Mouse (Mus musculus): Measurements from ENCODE around the gene Snx29. TPM values are rescaled to one million over a fixed set of nuclear protein-coding genes. Genes with fewer than 3 reads are reported as not detected.

Gene Snx29
- total and polyA plus RNA-seq, 2 experiments from 2014 or later, result 8.2 to 18.7 TPM

GRCm38 (mm10) chr16:11754136-11754535 is 431.4 kb downstream of the Snx29 start:
- TF ChIP-seq CTCF (IDR thresholded peaks at IDR 0.05; ENCODE audit: low read depth), result no peak
- Histone ChIP-seq H3K4me2 (ENCODE audit: low read depth, low read length) (no peak overlapping the region), H3K9me3 (ENCODE audit: low read length) (no peaks in the 10 kb centered on the region), H3K27ac (no peak overlapping the region), H3K9ac (replicated peaks; ENCODE audit: low read length) (no peak overlapping the region), H3K27me3 (ENCODE audit: insufficient read depth, low read length) (no peaks in the 10 kb centered on the region), H3K36me3 (ENCODE audit: insufficient read depth, low read length) (no peaks in the 10 kb centered on the region), H3K4me1 (ENCODE audit: insufficient read depth, low read length) (no peaks in the 10 kb centered on the region), H3K4me3 (ENCODE audit: low read length) (no peak overlapping the region)
- ATAC-seq (no peak), DNase-seq (ENCODE audit: low spot score) (no peak)
- 98% methylated on average over 2 of the region's 2 CpGs for WGBS

DNA sequence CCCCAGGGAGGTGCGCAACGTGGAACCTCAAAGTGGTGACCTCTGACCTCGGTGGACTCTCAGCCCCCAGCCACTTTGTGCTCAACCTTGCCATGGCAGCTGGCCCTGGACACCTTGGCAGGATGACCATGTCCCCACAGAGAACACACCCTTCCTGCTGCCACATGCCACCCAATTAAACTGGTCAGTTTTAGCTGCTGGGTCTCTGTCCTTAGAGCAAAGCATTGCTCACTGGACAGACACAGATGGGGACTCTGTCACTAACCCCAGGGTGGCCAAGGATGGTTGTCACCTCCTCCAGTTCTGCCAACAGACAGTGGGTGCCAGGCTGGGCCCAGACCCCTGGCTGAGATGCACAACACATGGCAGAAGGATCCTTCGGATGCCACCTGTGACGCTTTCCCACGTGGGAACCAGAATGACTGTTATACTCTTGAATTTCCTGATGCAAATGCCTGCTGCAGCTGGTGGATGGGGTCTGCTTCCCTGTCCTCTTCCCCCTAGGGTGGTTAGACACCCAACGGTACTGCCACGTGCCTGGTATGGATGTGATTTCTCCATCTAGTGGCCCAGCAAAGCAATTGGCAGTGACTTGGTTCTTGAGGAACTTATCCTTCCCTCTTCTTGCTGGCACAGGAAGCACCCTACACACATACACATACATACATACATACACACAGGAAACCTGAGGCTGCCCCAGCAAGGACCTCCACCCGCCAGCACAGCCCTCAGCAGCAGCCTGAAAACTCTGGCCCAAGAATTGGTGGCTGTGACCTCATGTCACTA is 432.8 kb downstream of the Snx29 start:
- no peaks in the 10 kb centered on the region for H3K9me3 ChIP-seq (ENCODE audit: low read length)
- WGBS, result 71% methylated on average over 9 of the region's 9 CpGs
- H3K27me3 ChIP-seq (ENCODE audit: insufficient read depth, low read length), result no peaks in the 10 kb centered on the region
- DNase-seq (ENCODE audit: low spot score) (no peak), ATAC-seq (no peak)
- no peak overlapping the region for H3K27ac ChIP-seq
- H3K4me2 ChIP-seq (ENCODE audit: low read depth, low read length), result no peak overlapping the region
- H3K4me1 ChIP-seq (ENCODE audit: insufficient read depth, low read length), result no peaks in the 10 kb centered on the region
- H3K4me3 ChIP-seq (ENCODE audit: low read length), result no peak overlapping the region
- no peaks in the 10 kb centered on the region for H3K36me3 ChIP-seq (ENCODE audit: insufficient read depth, low read length)
- TF ChIP-seq CTCF (IDR thresholded peaks at IDR 0.05; ENCODE audit: low read depth), result peak; percentile 52; the same call in 1 of the 2 replicates
- H3K9ac ChIP-seq (replicated peaks; ENCODE audit: low read length), result no peak overlapping the region

DNA sequence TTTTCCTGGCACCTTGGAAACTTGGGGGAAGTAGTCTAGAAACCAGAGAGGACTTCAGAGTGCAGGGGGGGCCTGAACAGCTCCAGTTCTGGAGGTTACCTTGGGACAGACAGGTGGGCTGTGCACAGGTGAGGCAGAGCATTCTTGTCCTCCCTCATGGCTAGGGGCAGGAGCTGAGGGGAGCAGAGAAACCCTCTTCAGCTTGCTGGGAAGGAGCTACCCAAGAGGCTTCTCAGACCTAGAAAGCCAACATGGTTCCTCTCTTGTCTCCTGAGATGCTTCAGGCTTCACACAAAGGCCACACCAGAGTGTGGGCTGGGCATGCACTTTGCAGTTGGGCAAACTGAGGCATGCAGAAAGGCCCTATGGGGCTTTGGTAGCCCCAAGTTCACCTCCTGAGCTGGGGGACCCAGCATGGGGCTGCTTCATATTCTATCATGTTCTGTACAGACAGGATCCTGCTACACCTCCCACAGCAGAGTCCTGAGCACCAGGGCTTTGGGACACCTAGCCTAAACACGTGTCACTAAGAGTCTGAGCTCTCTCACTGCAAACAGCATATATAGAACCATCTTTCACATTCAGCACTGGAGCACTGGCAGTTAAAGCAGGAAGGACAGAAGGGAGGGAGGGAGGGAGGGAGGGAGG is 434.0 kb downstream of the Snx29 start:
- Histone ChIP-seq H3K9me3 (ENCODE audit: low read length) (no peaks in the 10 kb centered on the region), H3K27me3 (ENCODE audit: insufficient read depth, low read length) (no peaks in the 10 kb centered on the region), H3K4me3 (ENCODE audit: low read length) (no peak overlapping the region), H3K27ac (no peak overlapping the region), H3K9ac (replicated peaks; ENCODE audit: low read length) (no peak overlapping the region), H3K36me3 (ENCODE audit: insufficient read depth, low read length) (no peaks in the 10 kb centered on the region), H3K4me2 (ENCODE audit: low read depth, low read length) (no peak overlapping the region), H3K4me1 (ENCODE audit: insufficient read depth, low read length) (no peaks in the 10 kb centered on the region)
- DNase-seq (ENCODE audit: low spot score) (no peak), ATAC-seq (no peak)
- 60% methylated on average over 1 of the region's 1 CpGs for WGBS
- TF ChIP-seq CTCF (IDR thresholded peaks at IDR 0.05; ENCODE audit: low read depth), result no peak

GRCm38 (mm10) chr16:11757471-11757870 is 434.8 kb downstream of the Snx29 start:
- H3K27me3 ChIP-seq (ENCODE audit: insufficient read depth, low read length), result no peaks in the 10 kb centered on the region
- H3K4me2 ChIP-seq (ENCODE audit: low read depth, low read length), result no peak overlapping the region
- no peaks in the 10 kb centered on the region for H3K36me3 ChIP-seq (ENCODE audit: insufficient read depth, low read length)
- H3K9ac ChIP-seq (replicated peaks; ENCODE audit: low read length), result no peak overlapping the region
- H3K9me3 ChIP-seq (ENCODE audit: low read length), result no peaks in the 10 kb centered on the region
- ATAC-seq (no peak), DNase-seq (ENCODE audit: low spot score) (no peak)
- 89% methylated on average over 8 of the region's 8 CpGs for WGBS
- no peak for TF ChIP-seq CTCF (IDR thresholded peaks at IDR 0.05; ENCODE audit: low read depth)
- H3K4me3 ChIP-seq (ENCODE audit: low read length), result no peak overlapping the region
- no peaks in the 10 kb centered on the region for H3K4me1 ChIP-seq (ENCODE audit: insufficient read depth, low read length)
- H3K27ac ChIP-seq, result no peak overlapping the region

DNA sequence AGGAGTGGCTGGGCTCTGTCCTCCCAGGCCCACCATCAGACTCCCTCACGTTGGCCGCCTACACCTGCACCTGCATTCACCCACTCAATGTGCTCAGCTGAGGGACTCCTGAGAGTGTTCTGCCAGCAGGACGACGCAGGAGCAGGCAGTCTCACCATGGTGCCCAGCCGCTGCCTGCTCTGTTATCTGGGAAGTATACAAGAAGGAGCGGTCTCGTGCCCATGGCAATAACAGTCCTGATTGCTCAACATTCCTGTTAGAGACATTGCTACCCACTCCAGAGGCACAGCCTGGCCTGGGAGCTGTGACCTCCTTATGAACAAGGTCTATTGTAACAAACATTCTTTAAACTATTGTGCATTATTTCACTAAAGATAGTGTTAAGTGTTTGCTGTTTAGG is 435.2 kb downstream of the Snx29 start:
- no peaks in the 10 kb centered on the region for H3K27me3 ChIP-seq (ENCODE audit: insufficient read depth, low read length)
- H3K36me3 ChIP-seq (ENCODE audit: insufficient read depth, low read length), result no peaks in the 10 kb centered on the region
- WGBS, result 79% methylated on average over 7 of the region's 7 CpGs
- TF ChIP-seq CTCF (IDR thresholded peaks at IDR 0.05; ENCODE audit: low read depth), result no peak
- DNase-seq (ENCODE audit: low spot score) (no peak), ATAC-seq (no peak)
- no peak overlapping the region for H3K27ac ChIP-seq
- H3K9ac ChIP-seq (replicated peaks; ENCODE audit: low read length), result no peak overlapping the region
- H3K4me2 ChIP-seq (ENCODE audit: low read depth, low read length), result no peak overlapping the region
- H3K4me3 ChIP-seq (ENCODE audit: low read length), result no peak overlapping the region
- H3K4me1 ChIP-seq (ENCODE audit: insufficient read depth, low read length), result no peaks in the 10 kb centered on the region
- no peaks in the 10 kb centered on the region for H3K9me3 ChIP-seq (ENCODE audit: low read length)

GRCm38 (mm10) chr16:11772318-11772717 is 449.6 kb downstream of the Snx29 start:
- no peak for TF ChIP-seq CTCF (IDR thresholded peaks at IDR 0.05; ENCODE audit: low read depth)
- Histone ChIP-seq H3K27ac (no peak overlapping the region; the same call in 1 of the 2 replicates), H3K4me1 (ENCODE audit: insufficient read depth, low read length) (0 out of 2 replicates have a peak, but pooled peaks cover 3% of the 10 kb centered on the region), H3K9me3 (ENCODE audit: low read length) (0 out of 2 replicates have a peak, but pooled peaks cover 3% of the 10 kb centered on the region), H3K27me3 (ENCODE audit: insufficient read depth, low read length) (no peaks in the 10 kb centered on the region), H3K4me3 (ENCODE audit: low read length) (no peak overlapping the region), H3K4me2 (ENCODE audit: low read depth, low read length) (no peak overlapping the region), H3K36me3 (ENCODE audit: insufficient read depth, low read length) (no peaks in the 10 kb centered on the region), H3K9ac (replicated peaks; ENCODE audit: low read length) (no peak overlapping the region)
- DNase-seq (ENCODE audit: low spot score) (peak; percentile 14), ATAC-seq (peak; percentile 53; the same call in 1 of the 2 replicates)
- WGBS, result 64% methylated on average over 2 of the region's 2 CpGs
